Mouse (Mus musculus) midbrain, embryonic 13.5 days (tissue): ENCODE results near the gene Ptprm. TPM values are rescaled to one million over a fixed set of nuclear protein-coding genes. Genes with fewer than 3 reads are reported as not detected.

ENCODE experiments used
- ATAC-seq: fragments of 200-750 bp; cut with Nextera tagmentation; 2 replicates; pipeline ENCODE4 v1.8.0; 2017; ENCODE audit warnings: mild to moderate bottlenecking, moderate TSS enrichment, moderate library complexity
- H3K27ac ChIP-seq: fragments of 300-500 bp; sonication (generic); 2 replicates; pipeline ENCODE4 v1.5.1; 2015; ENCODE audit warnings: inconsistent platforms, mild to moderate bottlenecking, moderate library complexity
- H3K27me3 ChIP-seq: fragments of 300-500 bp; sonication (generic); 2 replicates; pipeline ENCODE4 v1.6.1; 2015; ENCODE audit warnings: mild to moderate bottlenecking, inconsistent platforms
- H3K36me3 ChIP-seq: fragments of 300-500 bp; sonication (generic); 2 replicates; pipeline ENCODE4 v1.6.1; 2015; ENCODE audit warnings: mild to moderate bottlenecking, inconsistent platforms
- H3K4me1 ChIP-seq: fragments of 300-500 bp; sonication (generic); replicated peaks from 2 replicates; pipeline ENCODE4 v1.6.1; 2015; ENCODE audit warnings: inconsistent platforms
- H3K4me2 ChIP-seq: fragments of 300-500 bp; sonication (generic); replicated peaks from 2 replicates; pipeline ENCODE4 v1.6.1; 2015; ENCODE audit warnings: moderate library complexity, mild to moderate bottlenecking, inconsistent platforms
- H3K4me3 ChIP-seq: fragments of 300-500 bp; sonication (generic); replicated peaks from 2 replicates; pipeline ENCODE4 v1.5.1; 2015; ENCODE audit warnings: mild to moderate bottlenecking, inconsistent platforms
- H3K9ac ChIP-seq: fragments of 300-500 bp; sonication (generic); replicated peaks from 2 replicates; pipeline ENCODE4 v1.6.1; 2015; ENCODE audit warnings: mild to moderate bottlenecking, inconsistent platforms
- H3K9me3 ChIP-seq: fragments of 300-500 bp; sonication (generic); 2 replicates; pipeline ENCODE4 v1.6.1; 2016; ENCODE audit warnings: mild to moderate bottlenecking, inconsistent platforms
- WGBS: fragments of 180-500 bp; shearing (Covaris S2); methylation state at CpG from one replicate; pipeline ENCODE4 v1.1.7; 2015; 5-methylcytosine and 5-hydroxymethylcytosine counted together
- polyA plus RNA-seq: library from polyadenylated mRNA; unstranded; fragments of >200 nt; fragmentation: Nextera tagmentation; extraction: Ambion mirVana; gene quantifications from 2 replicates; pipeline ENCODE4 v1.2.1, GENCODE M21; 2015

Ptprm gene
- polyA plus RNA-seq, 1 experiment from 2014 or later, result 10.6 TPM

DNA sequence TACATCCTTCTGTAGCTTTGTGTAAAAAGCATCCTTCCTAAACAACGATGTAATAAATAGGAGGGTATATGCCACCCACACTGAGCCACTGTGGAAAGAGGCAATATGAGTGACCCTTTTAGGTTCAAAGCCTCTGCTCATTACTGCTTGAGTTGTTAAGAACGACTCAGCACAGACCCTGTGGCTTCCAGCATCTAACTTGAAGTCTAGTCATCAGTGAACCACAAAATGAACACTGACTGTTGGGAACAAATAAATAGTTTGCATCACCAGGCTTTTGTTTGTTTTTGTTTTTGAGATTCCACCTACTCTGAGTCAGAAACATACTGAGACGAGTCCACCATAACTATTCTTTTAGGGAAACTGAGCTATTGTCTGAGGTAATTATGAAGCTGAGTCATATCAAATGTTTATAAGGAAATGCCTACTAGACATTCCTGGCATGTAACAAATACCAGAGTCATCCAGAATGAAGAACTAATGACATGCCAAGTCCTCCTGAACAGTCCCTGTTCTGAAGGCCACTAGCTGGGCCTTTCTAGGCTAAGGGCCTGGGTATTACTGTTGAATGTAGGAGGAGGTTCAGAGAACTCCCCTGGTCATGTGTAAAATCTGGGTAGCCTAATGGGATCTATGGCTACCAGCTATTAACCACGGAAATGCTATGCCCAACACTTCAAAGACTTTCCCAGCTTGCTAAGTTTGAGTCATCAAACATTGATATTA, 603.6 kb downstream of the Ptprm start:
- H3K4me1 ChIP-seq, result peaks cover 11% of the 10 kb centered on the region
- ATAC-seq, result no peak
- H3K27ac ChIP-seq, result no peak overlapping the region
- 83% methylated on average over 4 of the region's 4 CpGs for WGBS
- H3K9me3 ChIP-seq, result no peaks in the 10 kb centered on the region
- no peaks in the 10 kb centered on the region for H3K27me3 ChIP-seq
- H3K9ac ChIP-seq, result no peak overlapping the region
- H3K4me2 ChIP-seq, result no peak overlapping the region
- no peak overlapping the region for H3K4me3 ChIP-seq
- no peaks in the 10 kb centered on the region for H3K36me3 ChIP-seq

DNA sequence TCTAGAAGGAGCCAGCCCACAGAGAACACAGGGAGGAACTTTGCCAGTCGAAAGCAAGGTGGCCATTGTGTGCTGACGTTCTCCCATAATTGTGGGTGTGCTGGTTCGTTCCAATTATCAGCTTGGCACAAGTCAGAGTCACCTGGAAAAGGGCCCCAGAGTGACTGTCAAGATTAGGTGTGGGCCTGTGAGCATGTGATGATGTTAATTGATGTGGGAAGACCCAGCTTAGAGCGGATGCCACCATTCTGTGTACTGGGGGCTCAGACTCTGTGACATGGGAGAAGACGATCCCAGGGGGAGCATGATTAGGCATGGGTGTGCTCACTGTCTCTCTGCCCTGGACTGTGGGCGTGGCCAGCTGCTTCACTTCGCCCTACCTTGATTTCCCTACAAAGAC, 604.3 kb downstream of the Ptprm start:
- H3K27ac ChIP-seq, result no peak overlapping the region
- no peak overlapping the region for H3K9ac ChIP-seq
- H3K27me3 ChIP-seq, result no peaks in the 10 kb centered on the region
- no peak overlapping the region for H3K4me3 ChIP-seq
- 85% methylated on average over 7 of the region's 7 CpGs for WGBS
- no peak overlapping the region for H3K4me2 ChIP-seq
- ATAC-seq, result no peak
- H3K4me1 ChIP-seq, result peaks cover 7% of the 10 kb centered on the region
- H3K36me3 ChIP-seq, result no peaks in the 10 kb centered on the region
- H3K9me3 ChIP-seq, result no peaks in the 10 kb centered on the region

DNA sequence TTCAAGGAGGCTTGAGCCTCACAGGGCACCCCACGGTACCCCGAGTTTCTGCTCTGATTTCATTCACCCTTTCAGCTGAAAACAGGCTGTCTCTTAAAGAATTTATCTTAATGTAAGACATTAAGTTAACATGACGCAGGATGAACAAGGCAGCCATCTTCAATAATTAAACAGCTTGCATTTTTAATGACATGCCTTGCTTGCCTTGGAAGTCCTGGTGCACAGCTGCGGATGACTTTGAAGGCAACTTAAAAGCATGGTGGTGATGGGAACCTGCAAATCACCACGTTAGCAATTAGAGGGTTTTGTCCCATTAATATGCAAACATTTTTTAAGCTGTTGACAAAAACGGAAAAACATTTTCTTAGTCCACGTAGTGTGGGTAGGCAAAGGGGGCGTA, 607.8 kb downstream of the Ptprm start:
- Histone ChIP-seq H3K9ac (no peak overlapping the region), H3K4me1 (no peaks in the 10 kb centered on the region), H3K36me3 (no peaks in the 10 kb centered on the region), H3K4me2 (no peak overlapping the region), H3K27me3 (no peaks in the 10 kb centered on the region), H3K27ac (no peak overlapping the region), H3K4me3 (no peak overlapping the region), H3K9me3 (no peaks in the 10 kb centered on the region)
- no peak for ATAC-seq
- WGBS, result 78% methylated on average over 8 of the region's 8 CpGs

DNA sequence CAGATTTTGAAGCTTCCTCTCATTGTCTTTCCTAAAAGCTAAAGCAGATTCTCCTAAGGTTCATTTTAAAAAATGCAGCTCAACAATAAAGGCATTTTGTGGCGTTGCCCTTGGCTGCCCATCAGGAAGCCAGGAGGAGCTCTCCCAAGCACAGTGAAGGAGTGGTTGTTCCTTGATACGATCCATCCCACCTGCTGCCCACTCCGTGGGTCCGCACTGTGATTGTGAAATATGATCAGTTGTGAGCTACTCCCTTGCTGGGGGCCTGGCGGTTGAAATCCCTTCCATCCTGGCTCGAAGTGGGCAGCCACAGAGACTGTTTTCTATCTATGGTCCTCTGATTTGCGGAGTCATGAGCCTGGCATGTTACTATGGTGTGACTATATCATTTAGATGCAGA, 610.9 kb downstream of the Ptprm start:
- H3K4me1 ChIP-seq, result no peaks in the 10 kb centered on the region
- H3K27ac ChIP-seq, result no peak overlapping the region
- WGBS, result 82% methylated on average over 7 of the region's 7 CpGs
- no peak for ATAC-seq
- no peaks in the 10 kb centered on the region for H3K27me3 ChIP-seq
- H3K4me3 ChIP-seq, result no peak overlapping the region
- no peak overlapping the region for H3K4me2 ChIP-seq
- H3K36me3 ChIP-seq, result no peaks in the 10 kb centered on the region
- no peaks in the 10 kb centered on the region for H3K9me3 ChIP-seq
- no peak overlapping the region for H3K9ac ChIP-seq

GRCm38 (mm10) chr17:66738779-66739345, 615.4 kb downstream of the Ptprm start:
- H3K4me3 ChIP-seq, result no peak overlapping the region
- no peak overlapping the region for H3K27ac ChIP-seq
- WGBS, result 74% methylated on average over 8 of the region's 8 CpGs
- ATAC-seq, result no peak
- no peaks in the 10 kb centered on the region for H3K27me3 ChIP-seq
- H3K9ac ChIP-seq, result no peak overlapping the region
- H3K36me3 ChIP-seq, result no peaks in the 10 kb centered on the region
- H3K4me1 ChIP-seq, result peaks cover 12% of the 10 kb centered on the region
- no peak overlapping the region for H3K4me2 ChIP-seq
- H3K9me3 ChIP-seq, result no peaks in the 10 kb centered on the region

DNA sequence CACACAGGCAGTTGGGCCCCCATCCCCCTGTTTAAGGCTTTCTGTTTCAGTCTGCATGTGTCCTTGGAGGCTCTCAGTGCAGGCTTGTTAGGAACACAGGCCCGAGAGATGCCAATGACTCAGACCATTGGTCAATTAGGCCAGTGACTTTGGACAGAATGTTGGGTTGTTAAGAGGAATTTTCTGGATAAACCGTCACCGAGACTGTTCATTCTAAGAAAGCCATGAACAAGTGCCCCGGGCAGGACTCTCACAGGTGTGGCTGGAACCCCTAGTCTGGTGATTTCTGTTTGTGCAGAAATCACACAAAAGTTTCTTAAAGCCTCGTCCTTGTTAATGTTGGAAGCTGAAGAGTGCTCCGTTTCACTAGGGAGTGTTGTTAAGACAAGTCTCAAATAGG, 615.9 kb downstream of the Ptprm start:
- Histone ChIP-seq H3K4me1 (peaks cover 12% of the 10 kb centered on the region), H3K4me2 (no peak overlapping the region), H3K36me3 (no peaks in the 10 kb centered on the region), H3K9me3 (no peaks in the 10 kb centered on the region), H3K4me3 (no peak overlapping the region), H3K27ac (no peak overlapping the region), H3K9ac (no peak overlapping the region), H3K27me3 (no peaks in the 10 kb centered on the region)
- no peak for ATAC-seq
- WGBS, result 85% methylated on average over 6 of the region's 6 CpGs

DNA sequence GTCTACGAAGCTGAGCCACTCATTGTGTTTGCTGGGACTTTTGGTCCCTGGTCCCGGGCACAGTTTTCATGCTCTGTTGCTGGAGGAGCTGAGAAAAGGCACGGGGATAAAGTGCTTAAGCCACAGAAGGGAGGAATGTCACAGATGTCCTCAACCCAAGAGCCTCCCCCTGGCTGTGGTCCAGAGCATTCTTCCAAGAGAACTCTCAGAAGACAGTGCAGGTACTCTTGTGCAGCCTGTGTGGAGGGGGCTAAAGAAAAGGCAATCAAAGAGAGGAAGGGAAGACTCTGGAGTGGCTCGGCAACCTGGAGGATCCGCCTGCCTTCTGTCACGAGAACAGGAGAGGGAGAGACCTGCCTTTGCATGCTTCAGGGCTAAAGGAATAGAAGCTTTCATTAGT, 617.8 kb downstream of the Ptprm start:
- H3K4me2 ChIP-seq, result no peak overlapping the region
- 37% methylated on average over 6 of the region's 6 CpGs for WGBS
- no peak overlapping the region for H3K27ac ChIP-seq

GRCm38 (mm10) chr17:66733541-66733940, 620.7 kb downstream of the Ptprm start:
- no peak overlapping the region for H3K4me2 ChIP-seq
- 75% methylated on average over 12 of the region's 12 CpGs for WGBS
- H3K4me3 ChIP-seq, result no peak overlapping the region
- H3K27me3 ChIP-seq, result no peaks in the 10 kb centered on the region
- H3K4me1 ChIP-seq, result peaks cover 12% of the 10 kb centered on the region
- no peak for ATAC-seq
- H3K9me3 ChIP-seq, result no peaks in the 10 kb centered on the region
- no peak overlapping the region for H3K27ac ChIP-seq
- no peaks in the 10 kb centered on the region for H3K36me3 ChIP-seq
- no peak overlapping the region for H3K9ac ChIP-seq

More for the DNA sequence above, 617.8 kb downstream of the Ptprm start:
- no peak overlapping the region for H3K9ac ChIP-seq
- no peaks in the 10 kb centered on the region for H3K36me3 ChIP-seq
- ATAC-seq, result peak; percentile 40; the same call in 1 of the 2 replicates
- H3K27me3 ChIP-seq, result no peaks in the 10 kb centered on the region
- no peaks in the 10 kb centered on the region for H3K9me3 ChIP-seq
- H3K4me3 ChIP-seq, result no peak overlapping the region
- peaks cover 12% of the 10 kb centered on the region for H3K4me1 ChIP-seq

DNA sequence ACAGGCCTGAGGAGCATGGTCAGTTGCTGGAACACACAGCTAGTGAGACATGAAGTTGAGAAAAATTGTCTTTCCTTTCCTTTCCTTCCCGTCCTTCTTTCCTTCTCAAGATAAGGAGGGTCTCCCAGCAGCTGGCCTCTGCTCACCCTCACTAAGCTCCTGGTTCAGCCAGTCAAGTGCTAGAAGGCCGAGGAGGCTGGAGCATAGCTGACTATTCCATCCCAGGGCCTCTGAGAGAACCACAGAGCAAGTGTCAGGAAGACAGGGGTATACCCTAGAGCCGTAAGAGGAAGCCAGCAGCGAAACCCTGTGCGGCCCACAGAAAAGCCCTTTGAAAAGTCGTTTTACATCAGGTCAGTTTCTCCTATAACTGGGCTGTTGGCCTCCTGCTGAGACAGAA, 624.3 kb downstream of the Ptprm start:
- Histone ChIP-seq H3K4me3 (no peak overlapping the region), H3K4me1 (no peaks in the 10 kb centered on the region), H3K4me2 (no peak overlapping the region), H3K9me3 (no peaks in the 10 kb centered on the region), H3K27me3 (no peaks in the 10 kb centered on the region), H3K27ac (no peak overlapping the region), H3K36me3 (no peaks in the 10 kb centered on the region), H3K9ac (no peak overlapping the region)
- WGBS, result 60% methylated on average over 6 of the region's 6 CpGs
- no peak for ATAC-seq

DNA sequence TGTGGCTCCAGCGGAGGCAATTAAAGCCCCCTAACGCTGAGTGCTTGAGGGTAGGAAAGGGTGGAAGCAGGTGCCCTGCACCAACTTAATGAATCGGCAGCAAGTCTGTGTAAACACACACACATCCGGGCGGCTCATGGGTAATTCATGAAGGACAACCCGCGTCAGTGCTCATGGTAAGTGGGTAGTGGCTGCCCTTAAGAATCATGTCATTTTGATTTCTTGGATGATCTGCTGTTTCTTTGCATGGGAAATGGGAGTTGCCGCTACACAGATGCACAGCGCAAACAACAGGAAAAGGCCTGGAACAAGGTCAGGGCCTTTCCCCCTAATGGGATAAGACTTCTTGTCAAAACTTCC, 633.3 kb downstream of the Ptprm start:
- Histone ChIP-seq H3K27me3 (no peaks in the 10 kb centered on the region), H3K9ac (no peak overlapping the region), H3K36me3 (no peaks in the 10 kb centered on the region), H3K27ac (peak overlapping the region; percentile 27), H3K4me1 (peaks cover 14% of the 10 kb centered on the region), H3K4me2 (peak overlapping the region; percentile 21), H3K4me3 (no peak overlapping the region), H3K9me3 (no peaks in the 10 kb centered on the region)
- 33% methylated on average over 9 of the region's 9 CpGs for WGBS
- ATAC-seq, result peak; percentile 92

- H3K4me2 ChIP-seq, result peak overlapping the region; percentile 21
- H3K9me3 ChIP-seq, result no peaks in the 10 kb centered on the region
- ATAC-seq, result peak; percentile 57; the same call in 1 of the 2 replicates
- no peak overlapping the region for H3K9ac ChIP-seq
- H3K36me3 ChIP-seq, result no peaks in the 10 kb centered on the region
- H3K4me1 ChIP-seq, result peaks cover 14% of the 10 kb centered on the region
- no peak overlapping the region for H3K4me3 ChIP-seq
- H3K27ac ChIP-seq, result peak overlapping the region; percentile 27
- no peaks in the 10 kb centered on the region for H3K27me3 ChIP-seq
- WGBS, result 43% methylated on average over 11 of the region's 11 CpGs
Observed at GRCm38 (mm10) chr17:66720200-66720991, 633.9 kb downstream of the Ptprm start.

DNA sequence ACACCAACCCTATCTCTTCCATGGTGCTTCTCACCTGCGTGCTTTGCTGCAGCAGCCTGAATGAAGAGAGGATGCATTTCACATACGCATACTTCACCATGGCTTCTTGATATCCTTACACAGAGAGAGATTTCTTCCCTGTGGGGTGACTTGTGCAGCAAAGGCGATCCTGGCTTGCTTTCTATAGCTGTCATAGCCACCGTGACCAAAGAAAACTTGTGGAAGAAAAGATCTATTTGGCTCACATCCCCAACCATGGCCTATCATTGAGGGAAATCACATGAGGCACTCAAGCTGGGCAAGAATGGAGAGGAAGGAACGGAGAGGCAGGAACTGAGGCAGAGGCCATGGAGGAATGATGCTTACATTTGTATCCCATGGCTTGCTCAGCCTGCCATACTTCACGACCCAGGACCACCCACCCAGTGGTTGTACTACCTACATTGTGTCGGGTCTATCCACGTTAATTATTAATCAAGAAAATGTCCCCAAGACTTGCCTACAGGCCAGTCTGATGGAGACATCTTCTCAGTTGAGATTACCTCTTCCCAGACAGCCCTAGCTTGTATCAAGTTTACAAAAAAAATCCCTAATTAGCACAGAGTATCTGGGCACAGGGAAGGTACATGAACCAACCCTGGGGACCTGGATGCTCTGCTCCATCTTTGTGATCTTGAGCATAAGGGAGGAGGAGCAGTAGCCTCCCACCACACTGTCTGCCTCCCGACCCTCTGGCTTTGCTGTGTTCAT, 641.6 kb downstream of the Ptprm start:
- Histone ChIP-seq H3K4me2 (no peak overlapping the region), H3K4me1 (peaks cover 11% of the 10 kb centered on the region), H3K36me3 (no peaks in the 10 kb centered on the region), H3K4me3 (no peak overlapping the region), H3K9me3 (no peaks in the 10 kb centered on the region), H3K27me3 (no peaks in the 10 kb centered on the region), H3K9ac (no peak overlapping the region), H3K27ac (no peak overlapping the region)
- WGBS, result 92% methylated on average over 9 of the region's 9 CpGs
- no peak for ATAC-seq
